Mouse (Mus musculus): ENCODE measurements around the gene Olfr213.
"Not testable (repeated sequence)": the region's sequence is repeated elsewhere in the genome, so short reads cannot be mapped to it uniquely, and the experiment has no call there.

Olfr213 gene

DNA sequence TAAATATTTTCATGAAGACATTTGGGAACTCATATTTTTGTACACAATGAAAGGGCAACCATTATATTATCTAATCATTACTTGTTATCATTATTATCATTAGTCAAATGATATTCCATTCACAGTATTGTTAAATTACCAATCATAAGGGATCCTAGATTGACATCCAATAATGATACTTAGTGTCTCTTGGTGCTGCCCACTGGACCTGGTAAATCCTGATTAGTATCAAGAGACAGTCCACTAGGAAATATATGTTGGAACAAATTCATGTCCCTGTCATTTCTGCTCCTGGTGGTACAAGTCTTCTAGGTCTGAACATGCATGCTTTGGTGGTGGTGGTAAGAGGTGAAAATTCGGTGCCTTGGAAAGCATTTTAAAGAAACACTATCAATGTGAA lies at the start of gene Olfr213:
Gene Olfr213 (plus strand): TSS at position 301 of the 400 bp plus-strand sequence.
- DNase-seq (ENCODE audit: low spot score) = no peak

DNA sequence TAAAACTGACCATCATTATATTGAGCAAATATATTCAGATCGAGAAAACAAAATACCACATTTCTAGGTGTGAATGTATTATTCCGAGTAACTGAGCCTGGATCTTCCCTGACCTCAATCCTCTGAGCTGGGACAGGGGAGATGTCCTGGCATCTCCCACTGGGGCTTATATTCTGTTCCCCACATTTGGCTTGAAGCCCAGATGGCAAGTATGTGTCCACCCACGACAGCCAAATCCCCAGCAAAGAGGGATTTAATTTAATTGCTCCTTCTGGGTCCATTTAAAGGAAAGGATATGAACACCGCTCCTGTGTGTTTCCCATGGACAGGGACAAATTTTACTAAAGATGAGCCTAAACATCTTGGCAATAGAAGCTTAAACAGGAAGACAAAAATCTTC lies 49.5 kb upstream of the Olfr213 start, which contains the start of gene Olfr211:
Gene Olfr211 (plus strand): TSS at position 301 of the 400 bp plus-strand sequence.
- DNase-seq (ENCODE audit: low spot score) = no peak

DNA sequence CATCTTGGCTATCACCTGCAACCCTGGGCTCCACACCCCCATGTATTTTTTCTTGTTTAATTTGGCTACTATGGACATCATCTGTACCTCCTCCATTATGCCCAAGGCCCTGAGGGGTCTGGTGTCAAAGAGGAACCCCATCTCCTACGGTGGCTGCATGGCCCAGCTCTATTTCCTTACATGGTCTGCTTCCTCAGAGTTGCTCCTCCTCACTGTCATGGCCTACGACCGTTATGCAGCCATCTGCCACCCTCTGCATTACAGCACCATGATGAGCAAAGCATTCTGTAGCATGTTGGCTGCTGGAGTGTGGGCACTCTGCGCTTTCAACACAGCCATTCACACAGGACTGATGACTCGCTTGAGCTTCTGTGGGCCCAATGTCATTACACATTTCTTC lies 44.5 kb upstream of the Olfr213 start:
- DNase-seq (ENCODE audit: low spot score) = no peak

DNA sequence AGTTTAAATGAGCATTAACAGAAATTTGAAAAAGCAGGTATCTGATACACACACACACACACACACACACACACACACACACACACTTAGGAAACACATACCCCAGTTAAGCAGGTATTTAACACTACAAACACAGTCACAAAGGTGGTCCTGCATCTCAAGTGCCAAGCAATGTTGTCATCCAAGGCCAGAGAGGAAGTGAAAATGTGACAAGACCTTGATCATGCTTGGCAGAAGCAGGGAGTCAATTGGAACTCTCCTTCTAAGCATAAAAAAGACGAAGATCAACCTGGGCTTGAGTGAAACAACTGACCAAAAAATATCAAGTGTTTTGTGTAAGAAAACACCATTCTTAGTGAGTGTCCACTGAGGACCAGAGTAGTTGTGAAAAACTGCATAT lies 42.3 kb upstream of the Olfr213 start:
- DNase-seq (ENCODE audit: low spot score) = no peak

DNA sequence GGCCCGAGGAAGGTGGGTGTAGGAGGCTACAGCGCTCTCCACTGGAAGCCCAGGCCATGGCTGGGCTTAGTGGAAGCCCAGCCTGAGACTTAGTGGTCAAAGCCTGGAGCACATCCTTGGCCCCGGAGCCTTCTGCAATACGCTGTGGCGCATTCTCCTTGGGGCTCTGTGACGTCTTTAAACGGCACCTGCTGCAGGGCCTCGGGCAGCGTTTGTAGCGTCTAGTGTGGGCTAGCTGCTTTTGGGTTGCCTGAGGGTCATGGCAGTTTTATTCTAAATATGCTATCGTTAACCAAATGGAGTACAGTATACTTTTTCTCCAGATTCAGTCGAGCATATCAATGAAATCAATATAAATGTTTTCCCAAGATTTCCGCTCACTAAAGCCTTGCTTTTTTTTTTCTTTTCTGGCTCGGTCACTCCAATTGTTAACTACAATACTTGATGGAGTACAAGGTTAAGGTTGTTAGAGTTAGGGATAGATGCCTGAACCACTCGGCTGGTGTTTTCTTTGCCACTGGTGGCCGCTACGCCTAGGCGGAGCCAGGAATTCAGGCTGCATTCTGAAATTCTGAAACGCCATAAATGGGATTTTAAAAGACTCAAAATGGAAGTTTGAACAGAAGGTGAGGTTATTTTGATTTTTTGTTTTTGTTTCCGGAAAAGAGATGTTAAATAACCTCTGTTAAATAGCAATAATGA lies 31.8 kb upstream of the Olfr213 start, which contains the start of gene Olfr212:
Gene Olfr212 (plus strand): TSS at position 215 of the 702 bp plus-strand sequence.
- not testable (repeated sequence) for DNase-seq (ENCODE audit: low spot score)

DNA sequence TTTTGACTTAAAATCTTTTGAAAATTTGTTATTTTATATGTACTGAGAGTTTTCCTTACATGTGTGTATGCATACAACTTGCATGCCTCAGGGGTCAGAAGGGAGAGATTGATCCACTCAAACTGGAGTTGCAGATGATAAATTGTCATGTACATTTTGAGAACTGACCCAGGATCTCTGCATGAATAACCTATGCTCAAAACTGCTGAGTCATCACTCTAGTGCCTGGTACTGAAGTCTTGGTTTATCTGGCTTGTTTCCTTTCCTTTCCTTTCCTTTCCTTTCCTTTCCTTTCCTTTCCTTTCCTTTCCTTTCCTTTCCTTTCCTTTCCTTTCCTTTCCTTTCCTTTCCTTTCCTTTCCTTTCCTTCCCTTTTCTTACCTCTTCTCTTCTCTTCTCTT lies 23.4 kb upstream of the Olfr213 start:
- no peak for DNase-seq (ENCODE audit: low spot score)

DNA sequence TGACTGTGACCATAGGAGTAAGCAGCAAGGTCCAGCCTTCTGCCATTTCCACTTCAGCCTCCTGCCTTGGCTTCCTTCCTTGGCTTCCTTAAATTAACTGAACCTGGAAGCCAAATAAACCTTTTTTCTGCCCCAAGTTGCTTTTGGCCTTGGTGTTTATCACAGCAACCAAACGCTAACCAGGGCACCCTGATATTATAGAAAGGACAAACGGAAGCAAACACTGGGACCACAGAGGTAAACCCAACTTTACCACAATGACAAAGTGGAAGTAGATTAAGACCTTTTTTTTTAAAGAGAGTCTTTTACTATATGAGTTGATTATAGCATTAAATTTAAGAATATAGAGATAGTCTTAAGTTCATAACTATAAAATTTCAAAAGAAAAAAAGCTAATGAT lies 4.2 kb downstream of the Olfr213 start:
- no peak for DNase-seq (ENCODE audit: low spot score)

DNA sequence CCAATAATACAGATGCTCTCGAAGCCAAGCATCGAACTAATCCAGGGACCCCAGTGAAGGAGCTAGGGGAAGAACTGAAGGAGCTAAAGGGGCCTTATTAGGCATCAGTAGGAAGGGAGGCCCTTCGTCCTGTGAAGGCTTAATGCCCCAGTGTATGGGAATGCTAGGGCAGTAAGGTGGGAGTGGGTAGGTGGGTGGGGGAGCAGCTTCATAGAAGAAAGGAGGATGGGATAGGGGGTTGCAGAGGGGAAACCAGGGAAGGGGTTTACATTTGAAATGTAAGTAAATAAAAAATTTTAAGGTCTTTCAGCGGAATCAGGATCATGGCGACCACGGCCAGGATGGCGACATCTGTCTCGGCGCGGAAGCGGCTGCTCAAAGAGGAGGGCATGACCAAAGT lies 12.6 kb downstream of the Olfr213 start, which contains the start of gene Gm5580:
Gene Gm5580 (plus strand): TSS at position 301 of the 400 bp plus-strand sequence.
- not testable (repeated sequence) for DNase-seq (ENCODE audit: low spot score)

DNA sequence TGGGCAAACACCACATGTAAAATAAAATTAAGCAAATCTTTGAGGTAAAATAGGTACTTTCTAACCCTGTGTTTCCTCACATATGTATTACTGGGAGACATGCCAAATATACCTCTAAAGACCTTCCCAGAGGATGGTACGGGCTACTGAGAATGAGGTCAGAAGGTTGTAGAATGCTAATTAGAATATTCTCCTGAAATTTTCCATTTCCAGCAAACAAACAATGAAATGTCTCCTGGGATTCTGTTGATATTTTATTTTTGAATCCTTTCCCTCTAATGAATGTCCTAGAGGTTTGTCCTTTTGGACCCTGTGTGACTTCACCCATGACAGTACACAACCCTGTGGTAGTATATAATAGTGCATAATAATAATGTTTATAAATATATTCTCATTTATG lies 15.7 kb downstream of the Olfr213 start, which contains the start of gene Olfr214:
Gene Olfr214 (plus strand): TSS at position 301 of the 400 bp plus-strand sequence.
- no peak for DNase-seq (ENCODE audit: low spot score)

DNA sequence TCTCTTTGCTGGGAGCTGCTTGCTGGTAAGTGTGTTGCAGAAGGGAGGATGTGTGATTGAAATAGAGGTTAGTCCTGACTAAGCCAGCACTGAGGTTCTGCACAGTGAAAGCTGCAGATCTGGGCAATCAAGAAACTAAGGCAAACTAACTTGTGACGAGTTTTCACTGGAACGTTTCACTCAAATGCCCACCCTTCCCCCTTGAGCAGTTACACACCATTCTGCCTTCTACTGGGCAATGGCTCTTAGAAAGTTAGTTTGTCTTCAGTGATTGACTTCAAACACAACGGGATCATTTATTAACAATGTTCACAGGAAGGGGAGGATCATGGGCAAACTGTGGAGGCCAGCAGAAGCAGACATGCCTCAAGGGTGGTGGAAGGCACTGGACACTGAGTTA lies 16.7 kb downstream of the Olfr213 start:
- DNase-seq (ENCODE audit: low spot score) = no peak

DNA sequence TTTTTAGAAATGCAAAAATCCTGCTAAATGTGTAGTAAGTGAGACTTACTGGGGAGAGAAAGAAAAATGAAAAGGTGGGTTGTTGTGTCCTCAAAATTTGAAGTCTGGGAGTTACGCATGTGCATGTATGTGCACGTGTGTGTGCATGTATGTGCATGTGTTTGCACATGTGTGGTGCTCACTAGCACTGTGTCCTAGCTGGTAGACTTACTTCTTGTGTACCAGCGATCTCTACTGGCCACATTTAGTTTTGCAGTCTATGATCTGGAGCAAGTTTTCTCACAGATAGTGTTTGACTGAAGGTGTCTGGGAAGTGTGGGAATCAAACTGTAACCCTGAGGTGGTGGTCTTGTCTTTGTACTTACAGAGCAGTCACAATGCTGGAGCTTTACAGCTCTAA lies 31.6 kb downstream of the Olfr213 start:
- DNase-seq (ENCODE audit: low spot score) = peak; percentile 11

DNA sequence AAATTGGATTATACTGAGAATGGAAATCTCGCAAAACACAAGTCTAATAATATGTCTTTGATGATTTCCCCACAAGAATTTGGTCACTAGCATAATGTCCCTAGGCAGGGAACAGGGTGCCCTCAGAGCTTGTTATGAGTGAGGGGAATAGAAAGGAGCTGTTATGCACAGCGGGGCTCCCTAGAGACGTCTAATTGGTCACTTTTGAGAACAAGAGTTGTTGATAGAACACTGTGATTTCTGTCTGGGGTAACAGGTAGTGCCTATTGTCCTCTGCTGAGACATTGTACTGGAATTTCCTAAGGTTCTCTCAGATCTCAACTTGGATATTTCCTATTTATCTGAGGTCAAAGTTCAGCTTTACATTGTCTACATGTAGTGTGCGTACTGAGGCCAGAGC lies 45.8 kb downstream of the Olfr213 start, which contains the start of gene Olfr215:
Gene Olfr215 (minus strand): TSS at position 101 of the 400 bp plus-strand sequence.
- DNase-seq (ENCODE audit: low spot score) = no peak
